Mouse (Mus musculus) layer of hippocampus, adult 2 months (tissue): ENCODE results near the gene Glt28d2. TPM values are rescaled to one million over a fixed set of nuclear protein-coding genes. Genes with fewer than 3 reads are reported as not detected.

Experiments
- DNase-seq, 2 experiments: peaks; one replicate each; pipeline ENCODE4 v3.0.0; 2022; ENCODE audit warnings: low spot score in 2 of 2
- H3K27ac ChIP-seq: fragments of 200-600 bp; 2 replicates; pipeline ENCODE4 v1.8.1; 2022
- H3K4me3 ChIP-seq: fragments of 200-600 bp; 2 replicates; pipeline ENCODE4 v1.8.1; 2022; ENCODE audit warnings: mild to moderate bottlenecking
- CTCF ChIP-seq: fragments of 200-600 bp; conservative IDR thresholded peaks from 2 replicates; pipeline ENCODE4 v1.8.1; 2022; ENCODE audit warnings: antibody characterized with exemption, mild to moderate bottlenecking, moderate library complexity
- total RNA-seq, 2 experiments: library from RNA; stranded (reverse); gene quantifications; 2 replicates each; pipeline ENCODE4 v1.2.3; 2021

The Glt28d2 gene
- total RNA-seq, 2 experiments from 2014 or later = 0.13 to 0.22 TPM

DNA sequence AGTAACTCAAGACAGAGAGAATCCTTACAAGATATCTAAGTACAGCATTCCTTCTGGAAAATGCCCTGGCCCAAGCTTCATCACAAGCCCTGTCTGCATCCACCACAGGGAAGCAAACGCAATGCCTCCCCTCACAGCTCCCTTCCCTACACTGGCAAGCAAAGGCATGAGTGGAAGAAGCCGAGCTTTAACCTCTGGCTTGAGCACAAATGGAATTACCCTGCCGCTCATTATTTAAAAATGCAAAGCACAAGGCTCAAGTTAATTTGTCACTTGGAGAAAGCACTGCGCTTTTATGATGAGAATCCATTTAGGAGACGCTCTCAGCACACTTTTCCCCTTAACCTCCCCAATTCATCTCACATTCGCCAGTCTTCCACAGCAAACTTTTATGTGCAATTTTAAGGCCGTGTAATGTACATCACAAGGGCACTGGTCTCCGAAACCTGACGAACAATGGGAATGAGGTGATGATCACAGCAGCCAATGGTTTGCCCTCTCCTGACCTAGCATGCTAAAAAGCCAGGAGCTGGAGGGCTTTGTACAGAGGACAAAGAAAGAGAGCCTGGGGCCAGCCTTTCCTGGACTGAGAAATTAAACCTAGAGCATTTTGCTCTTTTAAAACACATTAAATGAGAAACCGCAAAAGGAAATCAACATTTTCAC is 54.7 kb downstream of the Glt28d2 start:
- no peak for TF ChIP-seq CTCF
- H3K27ac ChIP-seq = no peak overlapping the region

DNA sequence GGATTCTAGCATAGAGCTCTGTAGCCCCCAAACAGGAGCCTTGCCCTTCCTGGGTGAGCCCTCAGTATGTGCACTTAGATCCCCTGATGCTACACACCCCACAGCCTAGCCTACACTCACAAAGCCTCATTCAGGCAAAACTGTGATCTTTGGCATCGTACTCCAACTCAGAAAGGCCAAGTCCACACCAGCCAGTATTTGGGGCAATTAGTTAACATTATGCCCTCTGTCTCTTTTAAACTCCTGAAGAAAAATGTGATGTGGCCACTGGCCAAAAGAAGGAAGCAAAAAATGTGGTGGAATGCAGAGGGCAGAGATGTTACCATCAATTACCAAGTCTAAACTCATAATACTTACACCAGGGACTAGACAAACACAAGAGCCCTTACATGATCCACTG is 55.5 kb downstream of the Glt28d2 start:
- DNase-seq = no peak
- TF ChIP-seq CTCF = no peak
- H3K27ac ChIP-seq = no peak overlapping the region
- no peak overlapping the region for H3K4me3 ChIP-seq

More for the DNA sequence above, 54.7 kb downstream of the Glt28d2 start:
- no peak overlapping the region for H3K4me3 ChIP-seq
- no peak for DNase-seq

DNA sequence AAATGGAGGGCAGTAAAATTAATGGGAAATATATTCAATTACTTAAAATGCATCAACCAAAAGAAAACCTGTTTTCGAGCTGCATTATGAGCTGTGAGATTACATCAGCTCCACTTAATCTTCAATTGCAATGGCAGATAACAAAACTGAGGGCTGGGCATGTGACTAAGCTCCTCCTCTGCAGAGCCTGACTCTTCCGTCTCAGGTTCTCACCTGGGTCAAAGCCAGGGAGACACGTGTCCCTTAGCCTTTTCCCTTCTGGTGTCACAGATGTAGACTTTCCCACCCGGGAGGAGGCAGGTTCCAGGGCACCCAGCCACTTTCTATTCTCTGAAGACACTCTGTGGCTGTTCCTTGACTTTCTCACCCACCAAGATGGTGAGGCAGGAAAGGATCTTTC is 58.3 kb downstream of the Glt28d2 start:
- TF ChIP-seq CTCF = no peak
- no peak overlapping the region for H3K4me3 ChIP-seq
- no peak overlapping the region for H3K27ac ChIP-seq
- no peak for DNase-seq

- DNase-seq = no peak
- H3K27ac ChIP-seq = no peak overlapping the region
- H3K4me3 ChIP-seq = no peak overlapping the region
- no peak for TF ChIP-seq CTCF
Observed at GRCm38 (mm10) chr3:85827815-85828214, 59.5 kb downstream of the Glt28d2 start.

- DNase-seq = no peak
Observed at GRCm38 (mm10) chr3:85827283-85827682, 60.0 kb downstream of the Glt28d2 start.

DNA sequence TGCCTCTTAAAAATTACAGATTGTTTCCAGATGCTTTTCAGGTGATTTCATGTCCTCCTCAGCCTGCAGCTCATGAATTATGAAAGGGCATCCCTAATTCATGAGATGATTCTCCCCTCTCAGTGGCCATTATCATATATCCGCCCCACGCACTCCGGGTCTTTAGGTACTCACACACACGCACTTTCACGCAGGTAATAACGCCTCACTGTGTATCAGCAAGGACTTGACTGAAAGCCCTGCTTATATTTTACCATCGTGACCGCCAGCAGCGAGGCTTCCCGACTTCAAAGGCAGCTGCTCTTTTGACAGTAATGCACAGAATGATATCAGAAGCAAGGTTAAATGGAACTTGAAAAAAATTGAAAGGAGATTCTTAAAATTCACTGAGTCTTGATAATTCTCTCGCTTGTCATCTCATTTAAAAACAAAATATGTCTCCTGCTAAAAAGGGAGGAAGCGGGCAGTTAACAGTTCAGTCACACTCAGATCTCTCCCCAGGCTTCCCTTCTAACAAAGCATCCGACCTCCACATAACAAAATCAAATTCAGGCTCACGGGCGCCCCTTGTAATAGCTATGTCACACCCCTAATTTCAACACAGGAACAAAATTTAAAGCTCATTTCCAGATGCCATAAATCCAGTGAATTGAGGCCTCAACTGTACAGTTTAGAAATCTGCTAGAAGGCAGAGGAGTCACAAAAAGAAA is 66.3 kb downstream of the Glt28d2 start:
- TF ChIP-seq CTCF = no peak
- H3K27ac ChIP-seq = no peak overlapping the region
- DNase-seq = no peak
- H3K4me3 ChIP-seq = no peak overlapping the region

More at GRCm38 (mm10) chr3:85827283-85827682, 60.0 kb downstream of the Glt28d2 start:
- no peak overlapping the region for H3K27ac ChIP-seq
- TF ChIP-seq CTCF = no peak
- no peak overlapping the region for H3K4me3 ChIP-seq

Other genes starting within 250 kb of the Glt28d2 start
- 10 to 100 TPM; 13.5 to 15.0 TPM for gene Fam160a1, start 70.2 kb downstream of the Glt28d2 start, total RNA-seq
- gene Gm37240, start within 50 bp of the Glt28d2 start, total RNA-seq = 1 to 10 TPM; 1.4 to 2.4 TPM
- gene Sh3d19, start 83.6 kb upstream of the Glt28d2 start, total RNA-seq = 10 to 100 TPM; 19.1 to 27.2 TPM
- not detected for gene Prss48, start 115.0 kb upstream of the Glt28d2 start, total RNA-seq